Mouse (Mus musculus) stomach, adult 2 months (tissue): Measurements from ENCODE around the gene Ccdc134. TPM values are rescaled to one million over a fixed set of nuclear protein-coding genes. Genes with fewer than 3 reads are reported as not detected.

Experiments
- polyA plus RNA-seq: library from polyadenylated mRNA; depleted of rRNA; stranded (reverse); fragments of >200 nt; gene quantifications from 2 replicates; pipeline ENCODE4 v1.2.3, GENCODE M21; 2012; rRNA removed

Ccdc134 gene
- 3.5 and 4.8 TPM in 2 replicates for polyA plus RNA-seq

DNA sequence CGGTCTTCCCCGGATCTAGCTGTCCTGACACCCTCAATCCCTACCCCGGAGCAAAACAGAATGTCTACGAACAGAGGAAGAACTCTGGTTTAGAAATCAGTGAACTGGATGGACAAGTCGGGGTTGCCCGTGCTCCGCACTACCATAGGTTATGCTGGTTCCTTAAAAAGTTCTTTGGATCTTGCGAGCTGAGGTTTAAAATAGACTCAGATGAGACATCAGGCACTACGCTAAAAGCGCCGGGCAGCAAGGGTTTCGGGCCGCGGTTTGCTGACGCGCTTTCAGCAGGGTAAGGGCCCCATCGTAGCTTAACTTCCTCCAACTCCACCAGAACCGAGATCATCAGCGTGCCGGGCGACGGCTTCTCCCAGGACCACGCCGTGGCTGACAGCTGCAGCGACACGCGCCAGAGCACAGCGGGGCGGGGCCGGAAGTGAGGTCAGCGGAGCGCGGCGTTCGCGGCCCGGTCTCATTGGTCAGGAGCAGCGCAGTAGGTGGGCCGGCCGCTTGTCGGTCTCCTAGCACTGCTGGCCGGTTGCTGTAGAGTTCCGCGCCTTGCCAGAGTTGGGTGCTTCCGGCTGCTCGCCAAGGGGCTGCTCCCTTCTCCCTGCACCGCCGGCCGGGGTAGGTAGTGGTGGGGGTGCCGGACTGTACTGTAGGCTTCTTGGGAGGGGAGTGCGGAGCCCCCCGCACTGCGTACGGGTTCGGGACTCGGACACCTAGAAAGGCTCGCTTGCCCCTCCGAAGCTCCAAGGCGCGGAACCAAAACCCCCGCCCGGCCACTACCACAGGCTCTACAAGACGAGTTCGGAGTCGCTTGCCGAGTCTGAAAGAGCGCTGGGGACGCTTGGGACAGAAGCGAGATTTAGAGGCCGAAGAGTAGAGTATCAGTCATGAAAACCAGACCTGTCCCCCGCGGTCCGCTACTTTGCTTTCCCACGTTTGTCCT, at the start of gene Ccdc134:
Ccdc134 (plus strand) TSS at position 497 of the 949 bp plus-strand sequence.

DNA sequence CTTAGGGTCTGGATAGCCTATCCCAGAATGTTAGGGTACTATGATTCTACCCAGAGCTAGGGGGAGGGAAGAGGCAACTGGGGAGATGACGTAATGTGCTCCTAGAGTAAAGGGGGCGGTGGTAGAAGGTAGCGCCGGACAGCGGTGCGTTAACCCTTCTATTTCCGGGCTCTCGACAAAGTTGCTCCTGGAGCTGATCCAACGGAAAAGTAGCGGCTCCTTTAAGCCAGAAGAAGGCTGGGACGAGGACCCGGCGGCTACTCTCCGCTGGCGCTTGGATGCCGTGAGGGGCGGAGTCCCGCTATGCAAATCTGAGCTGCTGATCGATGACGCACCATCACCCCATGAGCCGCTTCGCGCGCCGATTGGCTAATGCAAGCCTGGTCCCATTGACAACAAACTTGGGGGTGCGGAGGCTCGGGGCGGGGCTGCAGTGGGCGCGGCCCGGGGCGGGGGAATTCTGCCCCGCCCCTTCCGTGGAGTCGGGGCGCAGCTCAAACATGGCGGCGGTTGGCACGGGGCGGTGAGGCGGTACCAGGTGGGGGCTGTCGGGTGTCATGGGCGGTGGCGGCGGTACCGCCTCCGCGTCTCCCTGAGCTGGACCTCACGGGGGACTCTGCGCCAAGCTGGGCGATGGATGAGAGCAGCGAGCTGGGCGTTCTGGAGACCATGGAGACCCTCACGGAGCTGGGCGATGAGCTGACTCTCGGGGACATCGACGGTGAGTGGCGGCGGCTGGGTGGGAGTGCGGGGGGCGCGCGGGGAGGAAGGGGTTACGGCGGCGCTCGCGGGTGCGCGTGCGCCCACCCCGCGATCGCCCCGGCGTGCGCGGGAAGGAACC, 19.3 kb downstream of the Ccdc134 start, which contains the start of gene Srebf2:
Srebf2 (plus strand) TSS at position 412 of the 841 bp plus-strand sequence.

Other genes starting within 250 kb of the Ccdc134 start
- gene Polr3h, start 201.7 kb upstream of the Ccdc134 start, polyA plus RNA-seq = 4.3 TPM in 2 replicates
- gene Csdc2, start 191.2 kb upstream of the Ccdc134 start, polyA plus RNA-seq = 4.6 and 4.8 TPM in 2 replicates
- 30.1 and 41.6 TPM in 2 replicates for gene Pmm1, start 167.0 kb upstream of the Ccdc134 start, polyA plus RNA-seq
- gene 1700029P11Rik, start 147.4 kb upstream of the Ccdc134 start, polyA plus RNA-seq = not detected in 2 replicates
- 5.4 and 5.5 TPM in 2 replicates for gene Xrcc6, start 140.1 kb upstream of the Ccdc134 start, polyA plus RNA-seq
- 16.3 and 33.1 TPM in 2 replicates for gene Desi1, start 94.1 kb upstream of the Ccdc134 start, polyA plus RNA-seq
- gene Snu13, start 80.3 kb upstream of the Ccdc134 start, polyA plus RNA-seq = 22.7 and 26.4 TPM in 2 replicates
- gene 4930407I10Rik, start 68.8 kb upstream of the Ccdc134 start, polyA plus RNA-seq = not detected in 2 replicates
- 0.04 TPM in 1 of 2 replicates, not detected in the other for gene Mei1, start 57.9 kb upstream of the Ccdc134 start, polyA plus RNA-seq
- gene Srebf2, start 19.3 kb downstream of the Ccdc134 start, polyA plus RNA-seq = 159 and 162 TPM in 2 replicates
- gene Shisa8, start 84.9 kb downstream of the Ccdc134 start, polyA plus RNA-seq = 0.22 and 0.34 TPM in 2 replicates
- 0.11 and 0.12 TPM in 2 replicates for gene Tnfrsf13c, start 96.4 kb downstream of the Ccdc134 start, polyA plus RNA-seq
- gene Cenpm, start 116.8 kb downstream of the Ccdc134 start, polyA plus RNA-seq = 9.3 and 11.8 TPM in 2 replicates
- 1.9 and 2.3 TPM in 2 replicates for gene 1500009C09Rik, start 124.5 kb downstream of the Ccdc134 start, polyA plus RNA-seq
- 0.52 and 0.78 TPM in 2 replicates for gene Sept3, start 147.0 kb downstream of the Ccdc134 start, polyA plus RNA-seq
- gene Wbp2nl, start 171.0 kb downstream of the Ccdc134 start, polyA plus RNA-seq = not detected in 2 replicates
- 163 and 182 TPM in 2 replicates for gene Naga, start 211.0 kb downstream of the Ccdc134 start, polyA plus RNA-seq
- 0.39 and 0.60 TPM in 2 replicates for gene Pheta2, start 211.0 kb downstream of the Ccdc134 start, polyA plus RNA-seq
- 131 and 168 TPM in 2 replicates for gene Smdt1, start 211.0 kb downstream of the Ccdc134 start, polyA plus RNA-seq
- 81.5 and 107 TPM in 2 replicates for gene Ndufa6, start 226.4 kb downstream of the Ccdc134 start, polyA plus RNA-seq